Mouse (Mus musculus): ENCODE measurements around the gene Gm5169.
"Not testable (repeated sequence)": the region's sequence is repeated elsewhere in the genome, so short reads cannot be mapped to it uniquely, and the experiment has no call there.

The Gm5169 gene

DNA sequence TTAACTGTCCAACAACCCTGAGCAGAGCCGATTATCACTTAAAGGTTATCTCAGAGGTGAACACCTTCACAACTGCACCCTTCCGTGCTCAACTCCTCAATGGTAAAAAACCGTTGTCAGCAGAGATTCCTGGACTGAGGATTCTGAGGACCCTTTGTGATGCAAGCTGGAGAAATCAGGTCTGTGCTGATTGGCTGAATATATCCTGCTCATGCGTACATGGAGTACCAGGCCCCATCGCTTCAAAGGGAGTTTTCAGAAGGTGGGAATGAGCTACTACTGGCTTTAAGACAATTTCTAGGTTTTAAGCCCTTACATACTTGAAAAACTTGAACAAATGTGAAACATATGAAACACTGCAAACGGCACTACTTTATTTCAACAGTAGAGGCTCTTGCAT, at the start of gene Gm5169:
Gene Gm5169 (minus strand): TSS at position 101 of the 400 bp plus-strand sequence.
- in situ Hi-C loops (cut with MboI; ENCODE audit: low pct_unique_long_range_greater_than_20kb in 1 of 2, low sequenced_read_pairs in 2 of 2, unreplicated experiment in 1 of 2), result not testable (repeated sequence)

DNA sequence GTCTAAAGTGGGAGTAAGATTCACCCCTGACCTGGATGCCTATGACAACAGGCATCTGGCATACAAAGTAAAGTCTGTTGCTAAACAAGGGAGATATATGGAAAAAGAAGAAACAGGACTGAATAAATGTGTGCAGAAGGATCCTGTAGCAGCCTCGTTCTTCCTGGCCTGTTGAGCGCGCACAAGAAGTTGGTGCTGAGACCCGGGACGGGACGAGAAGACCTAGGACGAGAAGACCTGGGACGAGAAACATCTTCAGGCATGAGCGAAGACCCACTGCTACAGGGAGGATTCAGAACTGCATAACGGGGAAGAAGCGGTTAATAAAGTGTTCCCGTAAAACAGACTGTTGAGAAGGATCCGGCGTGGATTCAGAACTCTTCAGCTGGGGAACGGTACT, 46.2 kb upstream of the Gm5169 start:
- in situ Hi-C loops (cut with MboI; ENCODE audit: low pct_unique_long_range_greater_than_20kb in 1 of 2, low sequenced_read_pairs in 2 of 2, unreplicated experiment in 1 of 2), result not testable (repeated sequence)
